Mouse (Mus musculus): ENCODE results near the gene Tesk1. TPM values are rescaled to one million over a fixed set of nuclear protein-coding genes. Genes with fewer than 3 reads are reported as not detected.
"Not testable (repeated sequence)": the region's sequence is repeated elsewhere in the genome, so short reads cannot be mapped to it uniquely, and the experiment has no call there.

Tesk1 gene
- polyA plus RNA-seq, 1 experiment = 59.0 TPM

GRCm38 (mm10) chr4:43481894-43482456, 40.2 kb downstream of the Tesk1 start:
- Histone ChIP-seq H3K27me3 (replicated peaks; ENCODE audit: control insufficient read depth, insufficient read depth, low read length) (no peaks in the 10 kb centered on the region), H3K4me3 (ENCODE audit: insufficient read depth, low read depth, low read length) (no peak overlapping the region), H3K4me1 (ENCODE audit: control insufficient read depth, insufficient read depth, low read length) (no peaks in the 10 kb centered on the region), H3K36me3 (ENCODE audit: control insufficient read depth, insufficient read depth, low read length) (no peaks in the 10 kb centered on the region), H3K27ac (ENCODE audit: insufficient read depth, low read depth, low read length) (no peak overlapping the region)
- TF ChIP-seq POLR2A (IDR thresholded peaks at IDR 0.05; ENCODE audit: low read depth, low read length) (no peak), CTCF (conservative IDR thresholded peaks at IDR 0.05; ENCODE audit: insufficient read depth, insufficient read length, low read depth, low read length) (no peak)
- DNase-seq = no peak
- WGBS = 76% methylated on average over 7 of the region's 7 CpGs

DNA sequence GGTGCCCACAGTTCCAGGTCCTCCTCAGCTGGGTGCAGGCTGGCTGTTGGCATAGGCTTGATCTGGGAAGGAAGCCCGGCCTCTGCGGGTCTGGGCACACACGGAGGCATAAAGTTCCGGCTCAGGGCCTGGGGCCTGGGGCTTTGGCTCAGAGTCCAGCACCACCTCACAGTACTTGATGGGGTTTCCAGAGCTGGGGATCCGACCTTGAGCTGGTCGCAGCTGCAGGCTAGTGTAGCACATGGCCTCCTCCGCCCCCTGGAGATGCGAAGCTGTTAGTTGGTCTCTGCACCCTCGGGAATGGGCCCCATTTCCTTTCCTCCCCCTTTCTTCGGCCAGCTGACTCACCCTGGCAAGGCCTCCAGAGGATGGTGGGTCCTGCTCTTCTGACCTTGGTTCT, 40.9 kb downstream of the Tesk1 start:
- Histone ChIP-seq H3K27ac (ENCODE audit: insufficient read depth, low read depth, low read length) (no peak overlapping the region), H3K4me3 (ENCODE audit: insufficient read depth, low read depth, low read length) (no peak overlapping the region), H3K36me3 (ENCODE audit: control insufficient read depth, insufficient read depth, low read length) (no peaks in the 10 kb centered on the region), H3K27me3 (replicated peaks; ENCODE audit: control insufficient read depth, insufficient read depth, low read length) (no peaks in the 10 kb centered on the region), H3K4me1 (ENCODE audit: control insufficient read depth, insufficient read depth, low read length) (no peaks in the 10 kb centered on the region)
- no peak for DNase-seq
- WGBS = 71% methylated on average over 10 of the region's 10 CpGs
- no peak for TF ChIP-seq POLR2A (IDR thresholded peaks at IDR 0.05; ENCODE audit: low read depth, low read length)
- no peak for TF ChIP-seq CTCF (conservative IDR thresholded peaks at IDR 0.05; ENCODE audit: insufficient read depth, insufficient read length, low read depth, low read length)

- Histone ChIP-seq H3K4me1 (ENCODE audit: control insufficient read depth, insufficient read depth, low read length) (no peaks in the 10 kb centered on the region), H3K27me3 (replicated peaks; ENCODE audit: control insufficient read depth, insufficient read depth, low read length) (no peaks in the 10 kb centered on the region), H3K4me3 (ENCODE audit: insufficient read depth, low read depth, low read length) (no peak within 1 kb of the TSS), H3K27ac (ENCODE audit: insufficient read depth, low read depth, low read length) (no peak within 1 kb of the TSS), H3K36me3 (ENCODE audit: control insufficient read depth, insufficient read depth, low read length) (no peaks in the 10 kb centered on the region)
- no peak for TF ChIP-seq POLR2A (IDR thresholded peaks at IDR 0.05; ENCODE audit: low read depth, low read length)
- no peak for TF ChIP-seq CTCF (conservative IDR thresholded peaks at IDR 0.05; ENCODE audit: insufficient read depth, insufficient read length, low read depth, low read length)
- DNase-seq = no peak
- 75% methylated on average over 12 of the region's 12 CpGs for WGBS
Observed at GRCm38 (mm10) chr4:43483535-43484091, 41.9 kb downstream of the Tesk1 start, which contains the start of gene Sit1. Gene Sit1 (minus strand): TSS chr4:43483734.

GRCm38 (mm10) chr4:43485666-43486065, 43.9 kb downstream of the Tesk1 start:
- not testable (repeated sequence) for H3K36me3 ChIP-seq (ENCODE audit: control insufficient read depth, insufficient read depth, low read length); H3K4me1 ChIP-seq (ENCODE audit: control insufficient read depth, insufficient read depth, low read length); H3K27me3 ChIP-seq (replicated peaks; ENCODE audit: control insufficient read depth, insufficient read depth, low read length); DNase-seq; H3K4me3 ChIP-seq (ENCODE audit: insufficient read depth, low read depth, low read length); H3K27ac ChIP-seq (ENCODE audit: insufficient read depth, low read depth, low read length)
- 92% methylated on average over 5 of the region's 5 CpGs for WGBS
- 0 out of 2 replicates have a peak, but pooled peaks have one; percentile 3 for TF ChIP-seq CTCF (conservative IDR thresholded peaks at IDR 0.05; ENCODE audit: insufficient read depth, insufficient read length, low read depth, low read length)

DNA sequence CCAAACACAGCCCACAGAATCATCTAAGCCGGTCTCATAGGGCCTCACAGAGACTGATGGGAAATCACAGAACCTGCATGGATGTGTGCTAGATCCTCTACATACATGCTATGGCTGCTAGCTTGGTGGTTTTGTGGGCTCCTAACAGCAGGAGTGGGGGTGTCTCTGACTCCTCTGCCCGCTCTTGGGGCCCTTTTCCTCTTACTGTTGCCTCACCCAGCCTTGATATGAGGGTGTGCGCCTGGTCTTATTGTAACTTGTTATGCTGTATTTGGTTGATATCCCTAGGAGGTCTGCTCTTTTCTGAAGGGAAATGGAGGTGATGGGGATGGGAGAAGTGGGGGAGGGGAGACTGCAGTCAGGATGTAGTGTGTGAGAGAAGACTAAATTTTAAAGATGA, 47.9 kb downstream of the Tesk1 start:
- H3K27ac ChIP-seq (ENCODE audit: insufficient read depth, low read depth, low read length) = no peak overlapping the region
- no peaks in the 10 kb centered on the region for H3K27me3 ChIP-seq (replicated peaks; ENCODE audit: control insufficient read depth, insufficient read depth, low read length)
- no peak for TF ChIP-seq POLR2A (IDR thresholded peaks at IDR 0.05; ENCODE audit: low read depth, low read length)
- no peak for TF ChIP-seq CTCF (conservative IDR thresholded peaks at IDR 0.05; ENCODE audit: insufficient read depth, insufficient read length, low read depth, low read length)
- no peak for DNase-seq
- H3K4me3 ChIP-seq (ENCODE audit: insufficient read depth, low read depth, low read length) = no peak overlapping the region
- no peaks in the 10 kb centered on the region; the same call in 1 of the 2 replicates for H3K4me1 ChIP-seq (ENCODE audit: control insufficient read depth, insufficient read depth, low read length)
- 98% methylated on average over 3 of the region's 3 CpGs for WGBS
- H3K36me3 ChIP-seq (ENCODE audit: control insufficient read depth, insufficient read depth, low read length) = no peaks in the 10 kb centered on the region

GRCm38 (mm10) chr4:43490801-43491200, 49.1 kb downstream of the Tesk1 start:
- no peaks in the 10 kb centered on the region for H3K27me3 ChIP-seq (replicated peaks; ENCODE audit: control insufficient read depth, insufficient read depth, low read length)
- H3K27ac ChIP-seq (ENCODE audit: insufficient read depth, low read depth, low read length) = no peak overlapping the region
- H3K36me3 ChIP-seq (ENCODE audit: control insufficient read depth, insufficient read depth, low read length) = no peaks in the 10 kb centered on the region
- TF ChIP-seq POLR2A (IDR thresholded peaks at IDR 0.05; ENCODE audit: low read depth, low read length) (no peak), CTCF (conservative IDR thresholded peaks at IDR 0.05; ENCODE audit: insufficient read depth, insufficient read length, low read depth, low read length) (no peak)
- H3K4me3 ChIP-seq (ENCODE audit: insufficient read depth, low read depth, low read length) = no peak overlapping the region
- 88% methylated on average over 5 of the region's 5 CpGs for WGBS
- DNase-seq = no peak
- peaks cover 8% of the 10 kb centered on the region; the same call in 1 of the 2 replicates for H3K4me1 ChIP-seq (ENCODE audit: control insufficient read depth, insufficient read depth, low read length)

- 34% methylated on average over 12 of the region's 12 CpGs for WGBS
- Histone ChIP-seq H3K4me3 (ENCODE audit: insufficient read depth, low read depth, low read length) (no peak overlapping the region; the same call in 1 of the 2 replicates), H3K27ac (ENCODE audit: insufficient read depth, low read depth, low read length) (no peak overlapping the region; the same call in 1 of the 2 replicates), H3K27me3 (replicated peaks; ENCODE audit: control insufficient read depth, insufficient read depth, low read length) (no peaks in the 10 kb centered on the region), H3K36me3 (ENCODE audit: control insufficient read depth, insufficient read depth, low read length) (no peaks in the 10 kb centered on the region), H3K4me1 (ENCODE audit: control insufficient read depth, insufficient read depth, low read length) (peaks cover 17% of the 10 kb centered on the region; the same call in 1 of the 2 replicates)
- TF ChIP-seq POLR2A (IDR thresholded peaks at IDR 0.05; ENCODE audit: low read depth, low read length) (no peak), CTCF (conservative IDR thresholded peaks at IDR 0.05; ENCODE audit: insufficient read depth, insufficient read length, low read depth, low read length) (no peak)
- DNase-seq = no peak
Observed at GRCm38 (mm10) chr4:43492101-43492820, 50.5 kb downstream of the Tesk1 start.

All from kidney, adult 2 months (tissue).